Mouse (Mus musculus) adrenal gland, adult 2 months (tissue): ENCODE measurements around the gene Mrps9. TPM values are rescaled to one million over a fixed set of nuclear protein-coding genes. Genes with fewer than 3 reads are reported as not detected.
"Not testable (repeated sequence)": the region's sequence is repeated elsewhere in the genome, so short reads cannot be mapped to it uniquely, and the experiment has no call there.

Source experiments
- DNase-seq: peaks from one replicate; pipeline ENCODE4 v3.0.0; 2021
- long read RNA-seq: library from polyadenylated mRNA; stranded (forward); transcript quantifications from one replicate; pipeline ENCODE4 v2.0.0, GENCODE M21; 2021
- polyA plus RNA-seq: library from polyadenylated mRNA; depleted of rRNA; stranded (reverse); fragments of >200 nt; gene quantifications from 2 replicates; pipeline ENCODE4 v1.2.3, GENCODE M21; 2012; rRNA removed
- total RNA-seq, 2 experiments: library from RNA; stranded (reverse); gene quantifications; 2 replicates each; pipeline ENCODE4 v1.2.3; 2021

Mrps9 gene
- 10 to 100 TPM; 56.0 to 67.9 TPM for total RNA-seq
- 15.6 and 17.1 TPM in 2 replicates for polyA plus RNA-seq
- long read RNA-seq, transcript Mrps9-201 (11 exons, 1,418 nt): major isoform, 53 of 68 reads
- long read RNA-seq, partial matches to known transcripts: 3 of 68 reads
- long read RNA-seq, other reads (novel, unspliced or antisense): 12 of 68 reads

DNA sequence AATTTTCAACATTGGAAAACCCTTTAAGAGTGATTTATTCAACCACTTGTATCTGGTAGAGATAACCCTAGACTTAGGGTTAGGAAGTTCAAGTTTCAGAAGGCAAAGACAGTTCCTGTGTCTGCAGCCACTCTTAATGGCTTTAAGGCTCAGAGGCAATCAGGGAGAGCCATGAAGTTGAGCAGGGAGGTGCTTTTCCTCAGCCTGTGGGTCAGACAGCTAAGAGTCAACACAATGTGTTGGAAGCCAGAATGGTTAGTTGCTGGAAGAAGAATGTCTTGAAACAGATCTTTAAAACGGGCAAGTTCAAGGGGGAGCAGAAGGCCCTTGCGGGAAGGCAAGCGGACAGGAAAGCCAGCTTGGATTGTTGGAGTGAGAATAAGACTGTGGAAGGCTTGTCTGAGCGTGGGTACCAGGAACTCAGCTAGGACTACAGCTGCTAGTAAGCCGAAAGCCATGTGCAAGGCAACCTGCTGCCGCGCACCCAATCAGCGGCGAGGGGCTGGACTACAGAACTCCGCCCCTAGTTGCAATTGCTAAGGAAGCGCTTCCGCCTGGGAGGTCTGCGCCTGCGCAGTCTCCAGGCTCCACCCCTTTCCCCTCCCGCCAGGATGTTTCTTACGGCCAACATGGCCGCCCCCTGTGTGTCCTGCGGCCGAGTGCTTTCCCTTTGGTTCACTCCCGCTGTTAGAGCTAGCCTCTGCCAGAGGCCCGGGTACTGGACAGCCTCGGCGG lies at the start of gene Mrps9:
Mrps9 (plus strand) TSS at position 571 of the 735 bp plus-strand sequence.
- peak; percentile 98 for DNase-seq

DNA sequence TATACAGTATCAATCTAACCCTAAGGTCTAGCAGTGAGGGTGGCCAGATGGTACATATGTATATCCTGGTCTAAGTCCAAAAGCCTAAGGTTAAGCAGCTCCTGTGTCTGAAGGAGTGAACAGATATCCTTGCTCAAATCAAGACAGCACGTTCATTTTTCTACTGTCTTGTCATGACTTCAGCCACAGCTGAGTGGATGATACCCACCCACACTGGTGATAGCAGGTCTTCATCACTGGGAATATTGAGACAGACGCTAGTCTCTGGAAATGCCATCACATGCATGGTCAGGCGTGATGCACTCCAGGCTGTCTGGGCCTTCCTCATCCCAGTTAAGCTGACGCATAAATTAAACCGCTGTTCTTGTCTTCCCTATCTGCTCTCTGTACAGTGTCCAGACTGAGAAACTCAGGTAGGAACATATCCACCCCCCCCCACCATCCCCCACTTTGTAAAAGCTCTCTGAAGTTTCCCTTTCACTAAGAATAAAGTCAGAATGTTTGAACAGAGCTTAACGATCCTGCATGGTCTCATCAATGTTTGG lies 37.7 kb upstream of the Mrps9 start:
- no peak for DNase-seq

DNA sequence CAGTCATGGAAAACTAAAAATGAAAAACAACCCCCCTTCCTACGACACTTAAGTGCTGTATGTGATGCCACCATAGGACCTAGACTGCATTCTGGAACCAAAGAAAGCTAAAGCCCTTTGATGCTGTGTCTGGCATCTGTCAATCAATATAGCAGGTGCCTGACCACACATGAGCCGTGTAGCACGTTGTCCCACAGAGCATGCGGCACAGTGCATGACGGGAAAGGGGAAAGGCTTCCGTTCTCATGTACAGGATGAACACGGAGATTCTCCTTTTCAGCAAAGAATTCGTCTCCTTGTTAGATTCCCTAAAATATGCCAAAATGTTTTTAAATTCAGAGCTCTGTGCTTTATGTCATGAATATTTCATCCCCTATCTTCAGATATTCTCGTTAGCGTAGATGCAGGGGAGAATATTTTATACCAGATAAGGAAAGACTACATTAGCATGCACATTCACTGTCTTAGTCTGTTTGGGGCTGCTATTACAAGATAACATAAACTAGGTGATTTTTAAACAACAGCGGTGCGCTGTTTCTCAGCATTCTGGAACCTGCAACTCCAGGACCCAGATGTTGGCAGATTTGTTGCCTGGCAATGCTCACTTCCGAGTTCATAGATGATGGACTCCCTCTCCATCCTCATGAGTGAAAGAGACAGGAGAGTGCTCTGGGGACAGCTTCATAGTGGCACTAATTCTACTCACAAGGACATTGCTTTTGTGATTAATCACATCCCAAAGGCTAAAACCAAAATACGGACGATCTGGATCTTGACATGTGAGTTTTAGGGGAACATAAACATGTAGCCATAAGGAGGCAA lies 36.0 kb upstream of the Mrps9 start:
- DNase-seq: no peak

DNA sequence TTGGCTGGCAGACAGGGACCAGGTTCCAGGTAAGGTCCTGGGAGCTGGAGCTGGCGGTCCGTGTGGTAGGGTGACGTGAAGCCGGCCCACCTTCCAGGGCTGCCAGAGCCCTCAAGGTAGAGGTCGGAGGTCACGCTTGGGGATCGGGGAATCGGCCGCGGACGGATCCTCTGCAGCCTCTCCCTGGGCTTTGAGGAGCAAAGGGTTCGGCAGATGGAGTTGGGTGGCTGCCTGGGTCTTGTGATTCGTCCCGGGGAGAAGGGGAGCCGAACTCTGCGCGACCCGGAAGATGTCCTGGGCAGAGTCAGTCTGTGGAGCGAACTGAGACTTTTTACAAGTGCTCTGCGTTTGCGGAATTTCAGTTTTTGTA lies 350 bp downstream of the Mrps9 start:
- DNase-seq: no peak

DNA sequence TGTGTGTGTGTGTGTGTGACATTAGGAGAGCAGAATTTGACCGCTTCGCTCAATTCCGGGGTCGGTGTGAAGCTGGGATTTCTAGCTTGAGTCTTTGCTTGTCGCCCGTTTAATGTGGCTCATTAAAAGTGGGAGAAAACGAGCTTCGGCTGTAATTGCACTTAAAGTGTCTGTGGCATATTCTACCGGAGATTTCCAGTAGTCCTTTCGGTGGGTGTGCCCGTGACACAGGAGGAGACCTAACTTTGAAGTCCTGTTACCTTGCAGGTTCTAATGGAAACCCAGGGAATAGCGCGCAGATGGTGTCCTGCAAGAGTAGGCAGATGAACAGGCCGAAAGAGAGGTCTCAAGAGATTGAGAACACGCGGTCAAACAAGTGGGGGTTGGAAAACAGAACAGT lies 777 bp downstream of the Mrps9 start:
- no peak for DNase-seq

DNA sequence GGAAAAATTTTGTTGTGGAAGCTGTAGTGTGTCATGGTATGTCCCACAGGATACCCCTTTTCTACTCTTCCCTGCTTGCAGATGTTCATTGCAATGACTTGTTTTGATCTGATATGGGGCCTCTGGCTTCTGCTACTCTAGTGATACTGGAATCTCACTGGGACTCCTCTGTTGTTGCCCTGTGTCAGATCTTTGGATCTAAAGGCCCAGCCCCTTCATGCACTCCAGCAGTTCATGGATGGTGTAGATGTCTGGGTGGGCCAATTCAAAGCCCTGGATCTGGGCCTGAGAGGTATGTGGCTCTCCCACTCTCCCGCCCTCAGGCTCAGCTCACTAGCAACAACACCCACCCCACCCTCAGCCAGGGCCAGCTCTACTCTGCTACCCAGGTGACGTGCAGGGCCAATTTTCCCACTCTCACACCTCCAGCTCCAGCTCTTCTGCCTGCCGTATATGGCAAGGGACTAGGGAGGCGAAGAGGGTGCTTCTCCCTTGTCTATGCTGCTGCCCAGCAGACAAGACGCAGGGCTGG lies 13.8 kb downstream of the Mrps9 start:
- DNase-seq: no peak

DNA sequence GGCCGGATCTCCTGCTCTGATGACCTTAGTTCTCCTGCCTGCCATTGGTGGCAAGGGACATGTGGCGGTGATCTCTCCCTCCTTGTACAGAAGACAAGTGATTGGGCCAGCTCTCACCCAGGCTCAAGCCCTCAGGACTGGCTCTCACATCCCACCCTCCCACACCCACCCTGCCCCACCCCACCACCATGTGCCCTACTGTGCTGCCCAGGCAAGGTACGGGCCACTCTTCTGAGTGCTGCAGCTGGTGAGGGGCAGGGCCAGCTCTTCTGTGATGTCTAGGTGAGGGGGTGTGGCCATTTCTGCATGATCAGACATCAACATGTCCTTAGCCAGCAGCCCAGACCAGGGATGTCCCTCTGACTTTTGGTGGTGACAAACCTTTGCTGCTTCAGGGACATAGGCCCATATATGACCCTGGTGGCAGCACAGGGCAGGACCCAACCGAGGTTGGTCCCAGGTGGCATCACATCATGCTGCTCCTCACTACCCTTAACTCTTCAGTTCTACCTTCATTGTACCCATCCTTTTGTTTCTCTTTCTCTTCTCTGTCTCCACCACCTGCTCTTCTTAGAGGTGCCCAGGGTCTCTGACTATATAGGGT lies 14.4 kb downstream of the Mrps9 start:
- no peak for DNase-seq

DNA sequence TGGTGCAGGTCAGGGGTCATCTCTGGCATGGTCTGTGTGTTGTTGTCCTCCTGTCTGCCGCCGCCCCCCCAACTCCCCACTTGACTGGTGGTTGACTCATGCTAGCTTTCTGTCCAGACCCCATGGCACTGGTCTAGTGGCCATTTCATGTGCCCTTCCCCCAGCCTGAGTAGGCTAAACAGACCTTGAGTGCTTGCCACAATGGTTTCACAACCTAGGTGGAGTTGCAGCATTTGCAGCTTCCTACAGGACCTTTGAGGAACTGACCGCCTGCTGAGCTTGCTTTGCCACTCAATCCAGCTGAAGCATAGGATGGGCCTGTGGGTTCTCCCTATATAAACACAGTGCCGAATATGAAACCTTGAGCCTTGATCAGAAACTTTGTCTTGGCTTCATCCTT lies 15.0 kb downstream of the Mrps9 start:
- DNase-seq: peak; percentile 69

DNA sequence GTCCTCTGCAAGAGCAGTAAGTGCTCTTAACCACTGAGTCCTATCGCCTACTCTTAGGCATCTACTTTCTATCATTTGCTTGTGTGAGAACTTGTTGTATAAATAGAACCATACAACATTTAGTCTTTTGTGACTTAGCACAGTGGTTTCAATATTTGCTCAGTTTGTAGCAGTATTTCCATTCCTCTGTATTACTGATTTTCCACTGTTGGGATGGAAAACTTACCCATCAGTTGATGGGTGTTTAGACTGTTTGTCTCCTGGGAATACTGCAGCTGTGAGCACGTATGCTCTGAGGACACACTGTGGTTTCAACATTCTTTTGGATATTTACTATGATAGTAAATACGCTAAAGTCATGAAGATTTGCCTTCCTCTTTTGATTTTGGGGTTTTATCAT lies 16.2 kb downstream of the Mrps9 start:
- DNase-seq: no peak

DNA sequence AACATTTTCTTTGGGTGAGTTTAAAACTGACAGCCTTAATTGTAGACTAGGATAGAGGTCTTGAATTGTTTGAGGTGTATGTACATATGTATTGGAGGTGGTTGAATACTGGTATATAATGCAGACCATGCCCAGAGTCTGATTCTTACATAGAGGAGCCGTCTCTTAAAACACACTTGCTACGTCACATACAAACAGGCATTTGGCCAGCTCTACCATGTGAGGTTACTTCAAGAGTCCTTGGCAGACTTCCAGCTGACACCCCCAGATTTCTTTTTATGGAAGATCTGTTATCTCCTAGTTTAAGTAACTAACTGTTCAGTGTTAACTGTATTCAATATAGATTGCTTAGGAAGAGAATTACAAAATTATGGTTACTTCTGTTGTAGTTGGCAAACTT lies 23.1 kb downstream of the Mrps9 start:
- DNase-seq: no peak

DNA sequence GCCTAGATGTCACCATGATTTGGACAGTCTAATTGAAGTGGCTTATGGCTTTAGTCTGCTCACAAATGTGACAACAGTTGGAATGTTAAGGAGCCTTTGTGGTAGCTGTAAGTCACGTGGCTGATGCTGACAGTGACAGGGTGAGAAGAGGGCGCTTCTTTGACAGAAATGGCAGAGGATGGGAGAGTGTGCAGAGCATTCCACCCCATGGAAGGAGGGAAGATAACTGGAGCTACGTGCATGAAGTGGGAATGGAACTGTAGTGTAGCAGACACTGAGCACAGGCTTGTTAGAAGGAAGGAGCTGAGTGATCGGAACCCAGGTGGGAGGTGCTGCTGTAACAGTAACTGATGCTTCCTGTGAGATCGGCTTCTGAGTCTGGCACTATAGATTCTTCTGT lies 24.2 kb downstream of the Mrps9 start:
- no peak for DNase-seq

DNA sequence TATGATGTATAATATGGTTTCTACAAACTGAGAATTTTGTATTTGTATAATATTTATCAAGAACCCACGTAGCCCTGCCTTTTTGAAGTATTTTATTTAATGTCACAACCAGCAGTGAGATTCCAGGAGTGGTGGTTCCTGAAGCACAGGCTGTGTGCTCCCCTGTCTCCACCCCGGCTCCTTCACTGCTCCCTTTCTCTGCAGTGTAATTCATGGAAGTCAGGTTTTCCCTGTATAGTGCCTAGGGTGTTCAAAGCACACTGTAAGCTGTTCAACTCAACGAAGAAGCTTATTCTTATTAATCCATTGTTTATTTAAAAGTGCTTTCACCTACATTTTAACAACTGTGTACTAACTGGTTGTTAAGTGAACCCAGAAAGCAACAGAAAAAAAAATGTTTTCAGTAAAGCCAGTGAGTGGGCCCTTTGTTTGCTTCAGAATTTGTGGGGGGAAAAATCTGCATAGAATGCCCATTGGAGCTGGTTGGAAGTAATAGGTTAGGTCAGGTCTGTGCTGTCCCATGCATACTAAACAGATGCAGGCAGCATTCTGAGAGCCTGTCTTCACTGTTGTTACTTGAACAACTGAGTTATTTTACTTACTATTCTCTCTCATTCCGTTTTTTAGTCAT lies 25.5 kb downstream of the Mrps9 start:
- no peak for DNase-seq

DNA sequence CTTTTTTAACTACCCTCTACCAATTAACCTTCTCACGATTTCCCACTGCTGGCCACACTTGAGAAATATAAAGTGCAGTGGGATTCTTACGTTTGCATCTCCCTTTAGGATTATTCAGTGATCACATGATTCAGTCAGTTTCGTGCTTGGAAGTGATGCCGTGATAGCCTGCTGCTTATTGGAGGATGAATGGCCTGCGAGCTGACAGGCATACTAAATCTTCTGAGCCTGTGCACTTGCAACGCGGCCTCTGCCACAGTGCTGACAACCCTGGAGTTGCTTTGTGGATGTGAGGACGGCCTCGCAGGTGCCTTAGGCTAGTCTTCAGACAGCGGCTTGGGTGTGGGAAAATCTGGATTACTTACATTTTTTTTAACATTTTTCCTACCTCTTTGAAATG lies 26.2 kb downstream of the Mrps9 start:
- no peak for DNase-seq

DNA sequence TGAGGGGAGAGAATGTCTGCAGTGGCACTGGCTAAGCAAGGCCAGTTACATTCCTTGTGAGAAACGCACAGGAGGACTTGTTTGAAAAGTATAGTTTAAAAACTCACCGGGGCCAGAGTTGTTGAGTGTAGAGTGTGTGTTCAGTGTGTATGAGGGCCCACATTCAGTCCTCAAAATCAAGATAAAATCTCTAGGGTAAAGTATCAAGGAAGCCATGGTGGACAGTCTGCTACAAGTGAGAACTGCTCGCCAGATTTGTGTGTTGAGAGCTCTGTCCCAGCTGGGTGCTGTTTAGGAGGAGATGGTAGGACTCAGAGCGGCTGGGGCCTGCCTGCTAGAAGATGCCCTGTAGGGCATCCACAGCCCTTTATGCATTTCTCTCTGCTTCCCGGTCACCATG lies 27.8 kb downstream of the Mrps9 start:
- DNase-seq: no peak

DNA sequence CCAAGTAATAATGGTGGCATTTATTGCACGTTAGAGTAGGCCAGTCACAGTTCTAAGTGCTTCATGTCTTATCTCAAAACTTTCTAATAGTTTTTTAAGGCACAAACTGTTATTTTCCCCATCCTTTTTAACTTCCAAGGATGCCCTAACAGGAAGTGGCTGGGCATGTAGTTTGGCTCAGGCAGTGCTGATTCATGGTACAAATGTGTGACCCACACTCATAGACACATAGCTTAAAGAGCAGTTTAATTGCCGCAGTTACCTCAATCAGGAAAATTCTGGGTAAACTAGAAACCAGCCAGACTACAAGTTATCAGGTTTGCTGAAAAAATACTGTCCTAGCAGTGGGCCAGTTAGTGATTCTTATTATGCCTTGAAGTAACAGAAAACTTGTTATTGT lies 31.2 kb downstream of the Mrps9 start:
- DNase-seq: no peak

DNA sequence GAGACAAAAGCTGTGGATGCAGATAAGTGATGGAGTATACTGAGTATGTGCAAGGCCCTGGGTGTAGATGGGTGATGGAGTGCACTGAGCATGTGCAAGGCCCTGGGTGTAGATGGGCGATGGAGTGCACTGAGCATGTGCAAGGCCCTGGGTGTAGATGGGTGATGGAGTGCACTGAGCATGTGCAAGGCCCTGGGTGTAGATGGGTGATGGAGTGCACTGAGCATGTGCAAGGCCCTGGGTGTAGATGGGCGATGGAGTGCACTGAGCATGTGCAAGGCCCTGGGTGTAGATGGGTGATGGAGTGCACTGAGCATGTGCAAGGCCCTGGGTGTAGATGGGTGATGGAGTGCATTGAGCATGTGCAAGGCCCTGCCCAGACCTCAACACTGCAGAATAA lies 32.4 kb downstream of the Mrps9 start:
- DNase-seq: not testable (repeated sequence)

DNA sequence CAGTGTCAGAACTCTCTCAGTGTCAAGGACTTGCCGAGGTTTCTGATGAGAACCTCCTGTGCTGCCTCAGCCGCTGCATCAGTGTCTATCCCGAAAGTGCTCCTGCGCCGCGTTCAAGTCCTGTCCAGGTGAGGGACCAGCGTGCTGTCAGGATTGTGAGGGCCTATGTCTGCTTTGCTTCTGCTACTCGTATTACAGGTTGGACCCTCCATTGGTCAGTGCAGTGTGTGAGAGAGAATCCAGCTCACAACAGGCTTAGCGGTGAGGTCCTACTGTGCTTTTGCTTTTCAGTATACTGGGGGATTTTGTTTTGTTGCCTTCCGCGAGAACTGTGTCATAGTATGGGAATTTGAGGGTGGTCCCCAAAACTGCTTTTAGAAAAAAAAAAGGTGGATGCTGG lies 36.8 kb downstream of the Mrps9 start:
- DNase-seq: no peak

DNA sequence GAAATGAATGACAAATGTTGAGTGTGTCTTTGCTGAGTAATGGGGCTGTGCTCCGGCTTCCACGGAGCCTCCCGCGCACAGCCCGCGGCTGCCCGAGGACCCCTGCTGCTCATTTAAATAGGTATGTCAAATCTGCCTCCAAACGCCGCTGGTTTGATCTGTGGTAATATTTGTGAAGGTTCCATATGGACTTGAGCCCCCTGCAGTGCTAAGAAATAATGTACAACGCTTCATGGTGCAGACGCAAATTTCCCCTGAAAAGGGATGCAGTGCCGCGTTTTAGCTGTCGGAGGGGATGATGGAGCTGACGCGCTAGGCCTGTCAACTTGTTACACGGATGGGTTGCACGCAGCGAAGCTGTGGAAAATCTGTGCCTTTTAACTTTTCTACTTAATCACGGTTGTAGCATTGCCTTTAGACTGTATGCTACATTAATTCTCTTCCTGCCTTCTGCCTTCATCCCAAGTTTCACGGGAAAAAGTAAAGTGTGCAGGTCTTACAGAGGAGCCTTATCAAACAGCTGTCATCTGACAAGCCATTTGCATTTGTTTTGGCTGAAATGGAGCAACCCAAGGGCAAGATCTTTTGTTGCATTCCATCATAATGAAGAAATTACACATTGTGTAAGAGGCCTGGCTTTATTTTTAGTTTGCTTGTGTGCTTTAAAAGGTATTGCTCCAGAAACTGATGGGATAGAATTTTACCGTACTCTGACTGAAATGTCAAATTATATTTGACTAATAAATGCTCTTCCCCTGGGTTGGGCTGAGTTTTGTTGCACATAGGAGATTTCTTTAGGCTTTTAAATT lies 37.7 kb downstream of the Mrps9 start:
- peak; percentile 64 for DNase-seq

DNA sequence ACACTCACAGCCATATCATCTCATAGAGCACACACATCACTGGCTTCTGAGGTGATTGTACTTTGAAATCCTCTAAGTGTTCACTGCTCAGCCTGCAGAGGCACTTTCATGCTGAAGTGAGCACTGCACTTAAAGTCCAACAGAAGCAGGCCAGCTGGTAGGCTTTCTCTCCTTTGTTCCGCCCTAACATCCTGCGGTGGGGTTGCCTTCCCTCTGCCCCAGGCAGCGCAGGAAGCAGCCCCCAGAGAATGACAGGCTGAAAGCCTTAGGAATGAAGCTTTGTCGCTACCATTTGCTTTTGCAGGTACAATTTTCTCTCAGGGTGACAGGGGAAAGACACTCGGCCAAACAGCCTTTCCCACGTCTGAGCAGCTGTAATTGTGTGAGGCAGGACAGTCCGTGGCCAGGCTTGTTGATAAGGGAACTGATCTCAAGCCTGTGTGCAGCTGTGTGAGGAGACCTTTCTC lies 38.4 kb downstream of the Mrps9 start:
- no peak for DNase-seq

DNA sequence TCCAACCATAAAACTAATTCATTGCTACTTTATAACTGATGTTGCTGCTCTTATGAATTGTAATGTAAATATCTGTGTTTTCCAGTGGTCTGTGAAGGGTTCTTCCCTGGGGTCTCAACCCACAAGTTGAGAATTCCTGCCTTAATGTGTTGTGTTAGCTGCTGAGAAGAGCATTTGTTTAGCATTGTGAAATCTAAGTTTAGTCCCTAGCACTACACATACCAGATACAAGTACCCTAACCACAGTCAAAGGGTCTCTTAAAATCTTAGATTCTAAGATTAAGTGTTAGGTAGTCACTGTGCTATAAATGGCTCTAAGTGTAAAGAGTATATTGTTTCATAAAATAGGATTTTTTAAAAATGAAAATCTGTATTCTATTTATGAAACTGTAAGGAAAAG lies 43.7 kb downstream of the Mrps9 start:
- no peak for DNase-seq

DNA sequence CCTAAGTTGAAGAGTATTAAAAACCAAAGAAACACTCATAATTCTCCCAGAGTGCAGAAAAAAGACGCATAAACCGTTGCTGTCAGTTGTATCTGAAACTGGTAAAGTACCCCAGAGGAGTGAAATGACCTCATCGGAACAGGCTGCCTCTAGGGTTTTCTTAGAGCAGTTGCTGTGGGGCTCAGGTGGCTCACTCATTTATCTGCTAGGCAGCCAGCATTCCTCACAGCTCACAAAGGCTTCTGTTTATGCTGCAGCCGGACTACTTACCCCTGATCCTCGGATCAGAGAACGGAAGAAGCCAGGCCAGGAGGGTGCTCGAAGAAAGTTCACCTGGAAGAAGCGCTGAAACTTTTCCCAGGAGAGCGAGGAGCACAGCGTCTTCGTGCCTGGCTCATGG lies 54.1 kb downstream of the Mrps9 start:
- DNase-seq: no peak
